Mouse (Mus musculus): ENCODE measurements around the gene Rsph9. TPM values are rescaled to one million over a fixed set of nuclear protein-coding genes. Genes with fewer than 3 reads are reported as not detected.

Rsph9 gene
- polyA plus RNA-seq, 1 experiment from 2014 or later = 10.4 TPM

- H3K36me3 ChIP-seq (ENCODE audit: insufficient read depth) = peaks cover 49% of the 10 kb centered on the region
- H3K27ac ChIP-seq (ENCODE audit: low read depth) = peak overlapping the region; percentile 72; the same call in 1 of the 2 replicates
- no peaks in the 10 kb centered on the region for H3K9me3 ChIP-seq (ENCODE audit: low read depth, low read length)
- peak; percentile 52 for DNase-seq
- H3K27me3 ChIP-seq (ENCODE audit: insufficient read depth, low read length) = no peaks in the 10 kb centered on the region
- H3K4me3 ChIP-seq (ENCODE audit: low read depth, low read length) = no peak overlapping the region
- H3K9ac ChIP-seq = no peak overlapping the region; the same call in 1 of the 2 replicates
- ATAC-seq (ENCODE audit: insufficient read depth) = peak; percentile 50
- TF ChIP-seq CTCF (IDR thresholded peaks at IDR 0.05; ENCODE audit: low read depth) = no peak
- H3K4me2 ChIP-seq = no peak overlapping the region
- peaks cover 28% of the 10 kb centered on the region for H3K4me1 ChIP-seq (ENCODE audit: insufficient read depth)
- 51% methylated on average over 13 of the region's 13 CpGs for WGBS
These were observed 26.2 kb downstream of the Rsph9 start for GRCm38 (mm10) chr17:46117623-46118422.

DNA sequence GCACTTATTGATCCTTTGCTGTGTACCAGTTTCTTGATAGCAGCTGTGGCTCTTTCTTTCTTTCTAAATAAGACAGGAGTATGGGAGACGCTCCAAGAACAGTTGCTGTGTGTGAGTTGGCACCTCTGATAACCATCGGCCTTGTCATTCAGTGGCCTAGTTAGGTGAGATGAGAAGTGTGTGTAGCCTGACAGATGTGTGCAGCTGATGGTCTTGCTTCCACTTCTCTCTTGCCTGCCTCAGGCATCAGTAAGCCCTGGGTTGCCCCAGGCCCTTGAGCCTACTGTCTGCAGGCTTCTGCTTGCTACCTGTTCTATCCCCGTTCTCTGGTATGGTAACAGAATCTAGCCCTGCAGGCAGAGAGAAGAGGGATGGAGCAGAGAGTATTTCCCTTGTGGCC lies 27.1 kb downstream of the Rsph9 start:
- Histone ChIP-seq H3K4me3 (ENCODE audit: low read depth, low read length) (no peak overlapping the region), H3K4me1 (ENCODE audit: insufficient read depth) (peaks cover 28% of the 10 kb centered on the region), H3K9ac (no peak overlapping the region), H3K9me3 (ENCODE audit: low read depth, low read length) (no peaks in the 10 kb centered on the region), H3K4me2 (no peak overlapping the region), H3K27me3 (ENCODE audit: insufficient read depth, low read length) (no peaks in the 10 kb centered on the region), H3K27ac (ENCODE audit: low read depth) (peak overlapping the region; percentile 85), H3K36me3 (ENCODE audit: insufficient read depth) (peaks cover 42% of the 10 kb centered on the region)
- peak; percentile 12; the same call in 1 of the 2 replicates for ATAC-seq (ENCODE audit: insufficient read depth)
- peak; percentile 50 for DNase-seq
- no peak for TF ChIP-seq CTCF (IDR thresholded peaks at IDR 0.05; ENCODE audit: low read depth)
- 67% methylated on average over 3 of the region's 3 CpGs for WGBS

DNA sequence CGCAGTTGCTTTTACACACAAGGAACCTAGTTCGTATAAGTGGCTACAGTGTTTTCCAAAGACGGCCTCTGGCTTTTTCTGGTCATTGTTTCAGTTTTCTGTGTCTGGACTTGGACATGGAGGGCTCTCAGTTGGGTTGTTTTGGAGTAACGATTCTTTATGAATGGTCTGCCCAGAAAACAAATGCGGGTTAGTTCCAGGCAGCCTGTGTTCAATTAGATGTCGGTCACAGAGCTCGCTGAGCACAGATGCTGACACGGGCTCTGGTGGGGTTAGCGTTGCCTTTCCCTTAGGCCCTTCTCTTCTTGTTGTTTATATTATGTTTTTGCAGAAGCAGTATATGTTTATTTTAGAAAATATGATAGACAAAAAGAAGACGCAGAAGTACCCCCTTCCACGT lies 27.9 kb downstream of the Rsph9 start:
- 47% methylated on average over 11 of the region's 11 CpGs for WGBS
- ATAC-seq (ENCODE audit: insufficient read depth) (peak; percentile 47; the same call in 1 of the 2 replicates), DNase-seq (peak; percentile 59)
- Histone ChIP-seq H3K27me3 (ENCODE audit: insufficient read depth, low read length) (no peaks in the 10 kb centered on the region), H3K27ac (ENCODE audit: low read depth) (peak overlapping the region; percentile 85), H3K4me1 (ENCODE audit: insufficient read depth) (peaks cover 33% of the 10 kb centered on the region), H3K4me2 (peak overlapping the region; percentile 19), H3K9ac (no peak overlapping the region), H3K9me3 (ENCODE audit: low read depth, low read length) (no peaks in the 10 kb centered on the region), H3K36me3 (ENCODE audit: insufficient read depth) (peaks cover 42% of the 10 kb centered on the region), H3K4me3 (ENCODE audit: low read depth, low read length) (no peak overlapping the region)
- TF ChIP-seq CTCF (IDR thresholded peaks at IDR 0.05; ENCODE audit: low read depth) = no peak

GRCm38 (mm10) chr17:46115489-46115888 lies 28.5 kb downstream of the Rsph9 start:
- Histone ChIP-seq H3K4me1 (ENCODE audit: insufficient read depth) (peaks cover 33% of the 10 kb centered on the region), H3K36me3 (ENCODE audit: insufficient read depth) (peaks cover 40% of the 10 kb centered on the region), H3K9me3 (ENCODE audit: low read depth, low read length) (no peaks in the 10 kb centered on the region), H3K9ac (no peak overlapping the region), H3K27ac (ENCODE audit: low read depth) (peak overlapping the region; percentile 85), H3K4me3 (ENCODE audit: low read depth, low read length) (no peak overlapping the region), H3K27me3 (ENCODE audit: insufficient read depth, low read length) (no peaks in the 10 kb centered on the region), H3K4me2 (peak overlapping the region; percentile 24)
- 7% methylated on average over 2 of the region's 2 CpGs for WGBS
- DNase-seq (peak; percentile 59), ATAC-seq (ENCODE audit: insufficient read depth) (peak; percentile 11; the same call in 1 of the 2 replicates)
- TF ChIP-seq CTCF (IDR thresholded peaks at IDR 0.05; ENCODE audit: low read depth) = no peak

DNA sequence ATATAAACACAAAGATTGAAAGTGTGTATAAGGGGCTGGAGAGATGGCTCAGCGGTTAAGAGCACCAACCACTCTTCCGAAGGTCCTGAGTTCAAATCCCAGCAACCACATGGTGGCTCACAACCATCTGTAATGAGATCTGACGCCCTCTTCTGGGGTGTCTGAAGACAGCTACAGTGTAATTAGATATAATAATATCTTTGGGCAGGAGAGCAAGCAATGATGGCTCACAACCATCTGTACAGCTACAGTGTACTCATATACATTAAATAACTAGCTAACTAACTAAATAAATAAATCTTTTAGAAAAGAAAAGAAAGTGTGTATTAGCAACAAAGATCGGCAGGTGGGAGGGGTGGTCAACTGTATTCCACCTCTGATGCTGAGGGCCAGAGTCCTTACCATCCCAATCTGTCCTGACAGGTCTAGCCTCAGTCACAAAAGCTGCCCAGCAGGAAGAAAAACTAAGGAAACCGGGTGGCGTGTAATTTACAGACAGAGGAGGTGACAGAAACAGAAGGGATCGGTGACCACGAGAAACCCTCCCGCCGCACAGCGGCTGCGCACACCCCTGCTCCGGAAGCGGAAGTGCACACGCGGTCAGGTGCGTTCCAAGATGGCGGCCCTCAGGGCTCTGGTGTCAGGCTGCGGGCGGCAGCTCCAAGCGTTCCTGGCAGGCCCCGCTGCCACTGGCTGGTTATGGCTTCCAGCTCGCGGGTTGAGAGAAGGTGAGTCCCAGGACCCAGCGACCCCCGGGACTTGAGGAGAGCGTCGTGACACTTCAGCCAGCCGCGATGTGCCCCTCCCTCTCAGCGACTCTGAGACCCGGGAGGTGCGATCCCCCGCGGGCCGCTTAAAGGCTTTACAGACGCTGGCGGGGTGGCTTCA lies 33.4 kb downstream of the Rsph9 start, which contains the start of gene Mrps18a:
Gene Mrps18a, plus strand, starts transcription at position 585 of the 888 bp plus-strand sequence.
- Histone ChIP-seq H3K9ac (peak within 1 kb of the TSS; percentile 74), H3K4me1 (ENCODE audit: insufficient read depth) (peaks cover 8% of the 10 kb centered on the region; the same call in 1 of the 2 replicates), H3K4me2 (peak within 1 kb of the TSS; percentile 94), H3K9me3 (ENCODE audit: low read depth, low read length) (no peaks in the 10 kb centered on the region), H3K4me3 (ENCODE audit: low read depth, low read length) (peak within 1 kb of the TSS; percentile 83), H3K36me3 (ENCODE audit: insufficient read depth) (0 out of 2 replicates have a peak, but pooled peaks cover 4% of the 10 kb centered on the region), H3K27ac (ENCODE audit: low read depth) (peak within 1 kb of the TSS; percentile 56), H3K27me3 (ENCODE audit: insufficient read depth, low read length) (0 out of 2 replicates have a peak, but pooled peaks cover 3% of the 10 kb centered on the region)
- ATAC-seq (ENCODE audit: insufficient read depth) = peak; percentile 91
- DNase-seq = peak; percentile 91
- 5% methylated on average over 38 of the region's 38 CpGs for WGBS
- TF ChIP-seq CTCF (IDR thresholded peaks at IDR 0.05; ENCODE audit: low read depth) = no peak; the same call in 1 of the 2 replicates

DNA sequence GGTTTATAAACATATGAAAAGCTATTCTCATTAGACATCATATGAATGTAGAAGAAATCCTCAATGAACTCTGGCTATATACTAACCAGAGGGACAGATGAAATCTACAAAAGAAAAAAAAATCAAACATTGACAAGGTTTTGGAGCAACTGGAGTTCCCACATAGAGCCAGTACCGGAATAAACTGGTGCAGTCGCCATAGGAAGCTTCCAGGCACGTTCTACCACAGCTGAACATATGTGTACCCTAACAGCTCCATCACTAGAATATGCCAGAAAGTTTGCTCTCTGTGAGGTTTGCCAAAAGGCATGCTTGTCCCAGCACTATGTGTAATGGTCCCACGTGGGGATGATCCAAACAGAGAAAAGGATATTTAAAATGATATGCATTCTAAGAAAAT lies 35.7 kb downstream of the Rsph9 start:
- no peak for ATAC-seq (ENCODE audit: insufficient read depth)

More for the DNA sequence above, 35.7 kb downstream of the Rsph9 start:
- no peak overlapping the region for H3K9ac ChIP-seq
- H3K27me3 ChIP-seq (ENCODE audit: insufficient read depth, low read length) = 0 out of 2 replicates have a peak, but pooled peaks cover 3% of the 10 kb centered on the region
- no peak overlapping the region for H3K27ac ChIP-seq (ENCODE audit: low read depth)
- H3K36me3 ChIP-seq (ENCODE audit: insufficient read depth) = no peaks in the 10 kb centered on the region
- peaks cover 16% of the 10 kb centered on the region for H3K4me1 ChIP-seq (ENCODE audit: insufficient read depth)
- no peaks in the 10 kb centered on the region for H3K9me3 ChIP-seq (ENCODE audit: low read depth, low read length)
- no peak for DNase-seq
- H3K4me3 ChIP-seq (ENCODE audit: low read depth, low read length) = no peak overlapping the region
- TF ChIP-seq CTCF (IDR thresholded peaks at IDR 0.05; ENCODE audit: low read depth) = no peak
- whole genome bisulfite sequencing = 64% methylated on average over 4 of the region's 4 CpGs
- no peak overlapping the region for H3K4me2 ChIP-seq

Data from lung, embryonic 14.5 days (tissue).